Mouse (Mus musculus) small intestine, adult 2 months (tissue): ENCODE measurements at regions not wholly inside any gene's neighbourhood (a gene's known extent, or its start where the extent isn't known, plus 50 kb on each side); places are given as distances from the start of the nearest gene placed in this dataset.

Source experiments
- CTCF ChIP-seq: fragments of 200-500 bp; IDR thresholded peaks from 2 replicates; pipeline ENCODE4 v1.5.1; 2012; ENCODE audit warnings: low read depth, mild to moderate bottlenecking, control low read depth, inconsistent platforms, low read length, moderate library complexity, mixed read lengths; ENCODE audit not compliant: insufficient replicate concordance, insufficient read length; ENCODE audit errors: extremely low read depth
- POLR2A ChIP-seq: fragments of 200-500 bp; IDR thresholded peaks from 2 replicates; pipeline ENCODE4 v1.6.1; 2012; ENCODE audit warnings: low read depth, mild to moderate bottlenecking, control low read depth, inconsistent platforms, low read length, moderate library complexity

DNA sequence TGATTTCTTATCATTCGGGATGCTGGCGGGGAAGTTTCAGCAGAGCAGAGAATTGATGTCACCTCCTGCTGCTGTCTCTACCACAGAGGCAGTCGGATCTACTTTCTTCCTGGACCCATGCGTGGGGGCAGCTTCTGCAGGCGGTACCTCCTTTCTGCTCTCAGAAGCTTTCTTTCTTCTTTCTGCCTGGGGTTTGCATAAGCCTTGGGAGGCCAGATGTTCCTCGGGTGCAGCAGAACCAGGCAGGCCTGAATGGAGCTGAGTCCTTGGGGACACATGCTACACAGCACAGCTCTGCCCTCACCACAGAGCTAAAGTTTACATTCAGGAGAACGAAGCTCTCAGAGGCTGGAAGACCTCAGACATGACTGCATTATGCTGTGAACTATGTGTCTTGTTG lies 75.8 kb upstream of the Card11 start:
- TF ChIP-seq CTCF = no peak
- no peak for TF ChIP-seq POLR2A
